Mouse (Mus musculus) CD4-positive helper T cell, adult 2 months (primary cell): ENCODE data around the gene Nsmce1.
A peak's percentile ranks its signal among the peaks of the same experiment; 100 is the strongest.

Source experiments
- DNase-seq: peaks from one replicate; pipeline ENCODE4 v3.0.0-alpha.2; 2012; ENCODE audit warnings: low read depth, missing footprints, low spot score

Nsmce1 gene

GRCm38 (mm10) chr7:125490947-125491735, at the start of gene Nsmce1:
Gene Nsmce1, minus strand, starts transcription at chr7:125491596.
- DNase-seq, result peak; percentile 98

- no peak for DNase-seq
Measured at GRCm38 (mm10) chr7:125541026-125541425, 49.6 kb upstream of the Nsmce1 start.

GRCm38 (mm10) chr7:125539351-125539750, 48.0 kb upstream of the Nsmce1 start:
- DNase-seq, result no peak

- DNase-seq, result no peak
Measured at GRCm38 (mm10) chr7:125527901-125528580, 36.6 kb upstream of the Nsmce1 start.

- DNase-seq, result no peak
Measured at GRCm38 (mm10) chr7:125527186-125527585, 35.8 kb upstream of the Nsmce1 start.

- DNase-seq, result no peak
Measured at GRCm38 (mm10) chr7:125523051-125523450, 31.7 kb upstream of the Nsmce1 start.

GRCm38 (mm10) chr7:125519715-125520114, 28.3 kb upstream of the Nsmce1 start:
- DNase-seq, result no peak

GRCm38 (mm10) chr7:125517470-125517869, 26.1 kb upstream of the Nsmce1 start:
- DNase-seq, result no peak

- DNase-seq, result no peak
Measured at GRCm38 (mm10) chr7:125516723-125517122, 25.3 kb upstream of the Nsmce1 start.

GRCm38 (mm10) chr7:125515081-125515853, 23.9 kb upstream of the Nsmce1 start:
- DNase-seq, result no peak

- peak; percentile 72 for DNase-seq
Measured at GRCm38 (mm10) chr7:125511852-125512251, 20.5 kb upstream of the Nsmce1 start.

- DNase-seq, result peak; percentile 58
Measured at GRCm38 (mm10) chr7:125511432-125511831, 20.0 kb upstream of the Nsmce1 start.

- DNase-seq, result peak; percentile 61
Measured at GRCm38 (mm10) chr7:125507279-125507678, 15.9 kb upstream of the Nsmce1 start.

- no peak for DNase-seq
Measured at GRCm38 (mm10) chr7:125505568-125505967, 14.2 kb upstream of the Nsmce1 start.

GRCm38 (mm10) chr7:125504618-125505017, 13.2 kb upstream of the Nsmce1 start:
- no peak for DNase-seq

- DNase-seq, result no peak
Measured at GRCm38 (mm10) chr7:125503374-125504092, 12.1 kb upstream of the Nsmce1 start.

GRCm38 (mm10) chr7:125500879-125501278, 9.5 kb upstream of the Nsmce1 start:
- no peak for DNase-seq

- DNase-seq, result no peak
Measured at GRCm38 (mm10) chr7:125499927-125500868, 8.8 kb upstream of the Nsmce1 start.

- DNase-seq, result peak; percentile 54
Measured at GRCm38 (mm10) chr7:125495864-125496440, 4.6 kb upstream of the Nsmce1 start.

- no peak for DNase-seq
Measured at GRCm38 (mm10) chr7:125492551-125492950, 1.2 kb upstream of the Nsmce1 start.
